Mouse (Mus musculus) layer of hippocampus, postnatal 36 days (tissue): ENCODE measurements around the gene Fbxo7. TPM values are rescaled to one million over a fixed set of nuclear protein-coding genes. Genes with fewer than 3 reads are reported as not detected.

ENCODE experiments used
- DNase-seq, 2 experiments: peaks; one replicate each; pipeline ENCODE4 v3.0.0; 2022
- total RNA-seq, 2 experiments: library from RNA; stranded (reverse); gene quantifications; 2 replicates each; pipeline ENCODE4 v1.2.3; 2021

Fbxo7 gene
- total RNA-seq, 2 experiments from 2014 or later: 22.2 to 24.8 TPM

DNA sequence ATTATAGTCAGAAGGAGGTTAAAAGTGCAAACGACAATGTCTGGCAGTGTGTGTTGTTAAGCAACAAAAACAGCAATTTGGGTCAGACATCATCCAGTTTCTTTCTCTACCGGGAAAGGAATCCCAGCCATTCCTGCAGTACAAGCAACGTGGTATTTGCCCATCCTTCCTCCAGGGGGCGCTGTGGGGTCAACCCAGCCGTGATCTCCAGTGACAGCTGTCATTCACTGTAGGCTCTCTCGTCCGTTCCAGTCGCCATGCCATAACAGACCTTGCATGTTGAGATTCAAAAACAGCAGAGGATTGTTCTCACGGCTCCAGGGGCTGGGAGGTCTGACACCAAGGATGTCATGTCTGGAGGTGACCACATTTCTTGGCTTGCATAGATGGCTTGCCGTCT is 70.1 kb downstream of the Fbxo7 start:
- no peak for DNase-seq

DNA sequence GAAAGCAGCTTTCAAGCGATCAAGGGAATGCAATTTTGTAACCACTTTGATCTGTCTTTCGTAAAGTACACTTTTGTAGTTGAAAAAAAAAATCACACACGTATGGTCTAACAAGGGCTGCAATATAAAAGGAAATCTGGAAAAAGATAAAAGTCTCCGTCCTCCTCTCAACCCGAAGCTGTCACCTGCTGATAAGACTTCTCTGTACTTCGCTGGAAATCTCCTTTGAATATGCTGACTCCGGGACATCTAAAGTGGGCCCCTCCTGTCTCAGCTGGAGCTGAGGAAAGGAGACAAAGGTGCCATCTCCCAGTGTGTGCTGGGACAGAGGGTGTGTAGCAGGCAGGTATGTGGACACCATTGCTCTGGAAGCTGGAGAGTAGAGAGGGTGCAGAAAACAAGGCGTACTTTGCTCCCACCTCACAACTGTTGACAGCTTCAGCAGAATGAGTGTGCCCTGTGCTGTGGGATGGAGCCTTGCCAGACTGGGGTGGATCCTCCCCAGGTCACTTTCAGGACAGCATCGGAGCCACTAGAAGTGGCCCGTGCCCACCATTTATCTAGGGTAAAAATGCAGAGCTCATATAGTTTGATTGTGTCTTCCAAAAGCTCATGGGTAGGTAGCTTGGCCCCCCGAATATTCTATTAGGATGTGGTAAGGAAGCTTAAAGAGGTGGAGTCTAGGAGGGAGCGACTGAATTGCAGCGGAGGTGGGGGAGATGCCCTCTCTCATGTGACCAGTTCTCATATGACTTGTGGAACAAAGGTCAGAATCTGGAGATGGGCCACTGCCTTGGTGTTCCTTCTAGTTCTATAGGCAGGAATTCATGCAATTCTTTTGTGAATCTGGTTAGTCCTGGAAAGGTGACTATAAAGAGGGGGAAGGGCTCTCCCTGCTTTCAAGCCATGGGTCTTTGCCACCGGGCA is 71.6 kb downstream of the Fbxo7 start:
- DNase-seq: no peak

DNA sequence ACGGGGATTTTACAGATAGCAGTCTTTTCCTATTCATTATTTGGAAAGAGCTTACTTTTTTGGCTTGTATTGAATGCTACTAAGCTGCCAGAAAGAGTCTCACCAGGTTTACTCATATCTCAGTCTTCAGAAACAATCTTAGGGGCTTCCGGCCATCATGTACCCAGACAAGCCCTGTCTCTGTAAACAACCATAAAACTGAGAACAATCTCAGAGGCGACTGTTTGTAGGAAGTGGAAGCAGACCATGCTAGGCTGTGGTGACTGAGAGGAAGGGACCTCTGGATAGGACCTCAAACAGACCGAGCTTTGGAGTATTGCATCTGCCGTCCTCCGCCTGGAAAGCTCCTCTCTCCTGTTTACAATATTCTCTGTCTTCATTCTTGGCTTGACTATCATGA is 76.6 kb downstream of the Fbxo7 start:
- DNase-seq: no peak

DNA sequence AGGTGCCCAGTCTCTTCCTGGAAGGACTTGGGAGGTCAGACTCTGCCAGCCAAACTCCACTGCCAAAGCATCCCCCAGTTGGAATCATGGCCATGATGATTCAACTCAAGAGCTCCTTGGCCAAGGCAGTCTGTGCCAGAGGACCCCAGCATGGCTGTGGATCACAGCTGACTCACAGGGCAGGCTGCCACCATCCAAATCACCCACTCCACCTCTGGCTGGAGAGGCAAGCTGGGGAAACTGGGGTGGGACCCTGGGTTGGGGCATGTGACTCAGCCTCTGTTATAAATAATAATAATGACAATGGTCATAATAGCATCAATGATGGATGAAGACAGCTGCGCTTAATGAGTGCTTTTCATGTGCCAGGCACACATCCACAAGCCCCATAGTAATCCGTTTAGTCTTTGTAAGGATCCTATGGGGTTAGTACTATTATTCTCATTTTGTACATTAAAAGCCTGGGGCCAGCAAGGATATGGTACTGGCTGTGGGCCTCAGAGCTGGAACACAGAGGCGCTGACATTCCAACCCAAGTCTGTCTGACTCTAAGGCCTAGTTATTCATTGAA is 78.6 kb downstream of the Fbxo7 start:
- DNase-seq: no peak

Other genes with a start within 250 kb of the Fbxo7 start
- 10 to 100 TPM; 19.3 to 19.7 TPM for gene Pwp1, start 192.5 kb upstream of the Fbxo7 start, total RNA-seq
- 10 to 100 TPM; 24.0 to 25.4 TPM for gene Prdm4, start 104.8 kb upstream of the Fbxo7 start, total RNA-seq
- gene Ascl4, start 94.3 kb upstream of the Fbxo7 start, total RNA-seq: under 1 TPM; 0.22 to 0.58 TPM
- gene Rtcb, start 64.1 kb upstream of the Fbxo7 start, total RNA-seq: 100 to 1,000 TPM; 102 to 107 TPM
- gene Bpifc, start 10.1 kb upstream of the Fbxo7 start, total RNA-seq: under 1 TPM in 1 of 2 experiments, not detected in 1; 0.12 TPM